Mouse (Mus musculus): ENCODE measurements around the gene Vmn1r220. TPM values are rescaled to one million over a fixed set of nuclear protein-coding genes. Genes with fewer than 3 reads are reported as not detected.
"Not testable (repeated sequence)": the region's sequence is repeated elsewhere in the genome, so short reads cannot be mapped to it uniquely, and the experiment has no call there.

Vmn1r220 gene
- not detected for total RNA-seq (2021)

DNA sequence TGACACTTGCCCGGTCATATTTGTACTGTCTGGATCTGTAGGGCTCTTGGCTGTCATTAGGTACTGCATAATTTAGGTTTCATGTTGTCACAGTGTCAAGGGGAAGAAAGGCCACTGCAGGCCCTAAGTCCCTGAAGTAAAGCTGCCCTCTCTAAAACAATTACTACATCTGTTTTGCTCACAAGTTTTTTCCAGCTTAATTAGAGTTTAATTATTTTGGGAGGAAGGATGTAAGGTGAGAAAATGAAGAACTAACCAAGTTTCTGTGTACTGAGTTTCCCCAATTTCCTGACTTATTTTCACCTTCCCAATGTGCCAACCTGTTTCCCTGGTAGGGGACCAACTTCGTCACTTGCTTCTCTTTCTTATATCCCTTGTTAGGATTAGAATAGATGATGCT, at the start of gene Vmn1r220:
Gene Vmn1r220 (minus strand): TSS at position 101 of the 400 bp plus-strand sequence.
- intact Hi-C loops (cut with DNase I), result no loop called here
- DNase-seq (ENCODE audit: low spot score), result no peak

DNA sequence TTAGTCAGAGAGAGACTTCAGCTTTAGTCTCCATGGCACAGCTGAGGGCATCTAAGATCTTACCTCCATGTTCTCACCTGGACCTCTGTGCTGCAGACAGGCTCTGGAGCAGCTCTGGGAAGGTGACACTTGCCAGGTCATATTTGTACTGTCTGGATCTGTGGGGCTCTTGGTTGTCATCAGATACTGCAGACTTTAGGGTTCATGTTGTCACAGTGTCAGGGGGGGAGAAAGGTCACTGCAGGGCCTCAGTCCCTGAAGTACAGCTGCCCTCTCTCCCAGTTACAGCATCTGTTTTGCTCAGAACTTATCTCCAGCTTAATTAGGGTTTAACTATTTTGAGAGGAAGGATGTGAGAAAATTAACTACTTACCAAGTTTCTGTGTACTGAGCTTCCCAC, 48.1 kb upstream of the Vmn1r220 start, which contains the start of gene Vmn1r222:
Gene Vmn1r222 (minus strand): TSS at position 101 of the 400 bp plus-strand sequence.
- DNase-seq (ENCODE audit: low spot score); intact Hi-C loops (cut with DNase I): not testable (repeated sequence)

DNA sequence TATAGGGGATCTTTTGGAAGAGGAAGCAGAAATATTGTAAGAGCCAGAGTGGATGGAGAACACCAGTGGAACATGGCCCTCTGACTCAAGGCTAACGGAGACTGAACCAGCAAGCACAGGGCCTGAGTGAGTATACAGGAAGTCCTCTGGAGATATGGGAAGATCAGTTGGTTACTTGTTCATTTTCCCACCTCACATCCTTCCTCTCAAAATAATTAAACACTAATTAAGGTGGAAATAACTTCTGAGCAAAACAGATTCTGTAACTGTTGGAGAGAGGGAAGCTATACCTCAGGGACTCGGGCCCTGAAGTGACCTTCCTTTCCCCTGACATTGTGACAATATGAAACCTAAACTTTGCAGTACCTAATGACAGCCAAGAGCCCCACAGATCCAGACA, 26.1 kb upstream of the Vmn1r220 start, which contains the start of gene Vmn1r221:
Gene Vmn1r221 (plus strand): TSS at position 301 of the 400 bp plus-strand sequence.
- intact Hi-C loops (cut with DNase I); DNase-seq (ENCODE audit: low spot score): not testable (repeated sequence)

DNA sequence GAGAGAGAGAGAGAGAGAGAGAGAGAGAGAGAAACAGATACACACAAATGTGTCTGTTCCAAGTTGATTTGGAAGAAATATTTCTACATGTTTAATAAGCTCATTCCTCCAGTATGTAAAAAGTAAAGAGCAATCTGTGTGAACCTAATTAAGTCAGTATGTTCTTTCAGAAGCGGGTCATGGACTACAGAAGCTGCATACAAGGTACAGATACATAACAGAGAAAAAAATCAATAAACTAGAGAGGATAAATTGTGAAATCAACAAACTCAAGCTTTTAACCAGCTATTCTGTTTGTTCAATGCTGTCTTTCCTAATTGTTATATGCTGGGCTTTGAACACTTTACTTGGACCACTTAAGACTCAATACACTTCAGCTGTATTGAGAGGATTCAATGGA, 16.1 kb upstream of the Vmn1r220 start:
- DNase-seq (ENCODE audit: low spot score); intact Hi-C loops (cut with DNase I): not testable (repeated sequence)

DNA sequence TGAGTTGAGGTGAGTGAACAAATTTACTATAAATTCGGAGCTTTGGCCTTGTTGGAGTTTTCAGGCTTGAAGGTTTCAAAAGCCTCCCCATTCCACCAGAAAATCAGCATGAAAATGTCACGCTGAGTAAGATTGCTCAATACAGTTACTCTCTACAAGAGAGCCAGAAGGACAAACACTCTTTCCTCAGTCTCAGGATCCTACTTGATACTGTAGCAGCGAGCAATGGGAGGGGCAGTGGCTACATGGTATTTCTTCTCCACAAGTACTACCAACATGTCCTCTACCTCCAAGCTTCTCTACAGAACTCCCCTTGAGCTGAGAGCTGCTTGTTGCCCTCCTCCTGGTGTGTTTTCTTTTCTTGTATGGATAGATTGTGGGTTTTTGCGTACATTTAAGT, 21.3 kb downstream of the Vmn1r220 start:
- intact Hi-C loops (cut with DNase I); DNase-seq (ENCODE audit: low spot score): not testable (repeated sequence)

DNA sequence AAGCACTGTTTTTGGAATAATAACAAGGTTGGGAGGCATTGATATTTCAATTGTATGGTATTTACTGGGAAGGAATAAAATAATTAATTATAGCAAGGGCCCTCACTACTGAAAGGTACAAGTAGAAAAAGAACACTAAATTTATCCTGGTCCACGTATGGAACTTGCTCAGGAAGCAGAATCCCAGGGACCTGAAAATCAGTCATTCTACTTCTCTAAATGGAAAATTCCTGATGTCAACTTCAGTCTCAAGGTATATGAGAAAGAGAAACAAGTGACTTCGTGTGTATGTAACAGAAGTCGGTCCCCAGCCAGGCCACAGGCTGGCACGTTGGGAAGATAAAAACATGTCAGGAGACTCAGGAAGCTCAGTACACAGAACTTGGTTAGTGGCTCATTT, 28.8 kb downstream of the Vmn1r220 start, which contains the start of gene Vmn1r219:
Gene Vmn1r219 (plus strand): TSS at position 301 of the 400 bp plus-strand sequence.
- no peak for DNase-seq (ENCODE audit: low spot score)
- intact Hi-C loops (cut with DNase I), result no loop called here

DNA sequence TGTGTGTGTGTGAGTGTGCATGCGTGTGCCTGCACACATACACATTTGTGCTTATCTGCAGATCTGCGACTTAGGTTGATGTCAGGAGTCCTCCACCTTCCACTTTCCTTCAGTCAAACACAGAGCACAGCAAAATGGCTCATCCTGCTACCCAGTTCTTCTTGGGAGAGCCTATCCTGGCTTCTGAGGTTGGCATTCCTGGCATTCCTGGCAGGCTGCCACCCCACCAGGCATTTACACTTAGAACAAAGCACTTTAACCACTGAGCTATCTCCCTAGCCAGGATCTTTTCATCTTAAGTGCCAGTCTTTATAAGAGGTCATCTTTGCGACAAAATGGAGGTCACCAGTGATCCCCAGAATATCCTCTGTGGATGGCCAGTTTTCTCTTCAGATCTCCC, 29.9 kb downstream of the Vmn1r220 start:
- DNase-seq (ENCODE audit: low spot score), result no peak
- intact Hi-C loops (cut with DNase I), result no loop called here

DNA sequence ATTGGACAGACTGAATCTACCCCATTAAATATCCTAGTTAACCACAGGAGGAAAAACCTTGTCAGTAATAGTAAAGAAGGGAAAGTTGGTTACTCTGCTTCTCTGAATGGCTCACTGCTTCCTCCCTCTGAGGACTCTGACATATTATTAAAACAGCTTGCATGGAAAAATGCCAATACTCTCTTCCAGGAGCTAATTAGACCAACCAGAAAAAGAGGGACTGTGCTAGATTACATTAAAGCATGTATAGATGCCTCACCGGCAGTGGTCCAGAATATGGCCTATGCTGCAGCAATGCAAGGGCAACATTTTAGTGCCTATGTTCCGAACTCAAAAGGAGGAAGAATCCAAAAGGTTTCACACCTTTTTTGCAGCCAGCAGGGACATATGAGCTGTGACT, 48.9 kb downstream of the Vmn1r220 start:
- no peak for DNase-seq (ENCODE audit: low spot score)
- intact Hi-C loops (cut with DNase I), result no loop called here

DNA sequence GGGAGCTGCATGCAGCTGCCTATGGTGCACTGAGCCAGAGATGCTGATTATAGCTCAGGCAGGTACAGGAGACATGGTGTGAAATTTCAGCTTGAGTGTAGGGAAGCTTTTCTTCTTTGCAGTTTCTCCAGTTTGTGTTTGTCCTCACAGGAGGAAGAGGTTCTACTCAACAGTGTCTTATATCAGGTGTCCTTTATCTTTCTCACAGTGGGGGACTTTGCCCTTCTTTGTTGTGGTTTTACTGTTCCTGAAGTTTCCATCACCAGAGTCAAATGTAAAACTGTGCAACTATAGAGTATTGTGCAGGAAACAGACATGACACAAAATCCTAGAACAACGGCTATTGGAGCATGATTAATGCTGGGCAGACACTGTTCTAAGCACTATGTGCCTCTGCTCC, 54.3 kb downstream of the Vmn1r220 start:
- intact Hi-C loops (cut with DNase I), result no loop called here
- no peak for DNase-seq (ENCODE audit: low spot score)

DNA sequence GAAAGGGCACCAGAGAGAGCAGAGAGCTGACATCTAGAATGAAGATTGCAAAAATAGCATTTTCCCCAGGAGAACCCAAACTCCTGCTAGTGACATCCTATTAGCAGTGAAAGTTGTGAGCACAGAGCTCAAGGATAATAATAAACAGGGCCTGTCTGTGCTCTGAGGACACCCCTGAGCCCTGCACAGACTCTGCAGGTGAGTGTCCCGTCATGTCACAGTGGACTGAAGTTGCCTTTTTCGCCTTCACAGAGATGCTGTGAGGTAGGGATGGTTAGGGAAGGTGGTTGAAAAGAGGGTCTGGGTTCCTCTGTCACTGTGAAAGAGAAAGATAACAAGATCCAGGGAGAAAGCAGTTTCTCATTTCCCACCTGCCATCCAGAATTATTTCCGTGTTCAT, 54.7 kb downstream of the Vmn1r220 start, which contains the start of gene Vmn1r218:
Gene Vmn1r218 (plus strand): TSS at position 57 of the 400 bp plus-strand sequence.
- no peak for DNase-seq (ENCODE audit: low spot score)
- intact Hi-C loops (cut with DNase I), result no loop called here

Other genes starting within 250 kb of the Vmn1r220 start
- gene Vmn1r213, start 180.3 kb downstream of the Vmn1r220 start, total RNA-seq (2021), result not detected
- gene Vmn1r214, start 157.6 kb downstream of the Vmn1r220 start, total RNA-seq (2021), result not detected
- not detected for gene Vmn1r215, start 120.0 kb downstream of the Vmn1r220 start, total RNA-seq (2021)
- not detected for gene Vmn1r217, start 69.7 kb downstream of the Vmn1r220 start, total RNA-seq (2021)
- gene Vmn1r218, start 54.8 kb downstream of the Vmn1r220 start, total RNA-seq (2021), result not detected
- gene Vmn1r219, start 28.7 kb downstream of the Vmn1r220 start, total RNA-seq (2021), result not detected
- gene Vmn1r221, start 26.2 kb upstream of the Vmn1r220 start, total RNA-seq (2021), result not detected
- not detected for gene Vmn1r222, start 48.0 kb upstream of the Vmn1r220 start, total RNA-seq (2021)
- not detected for gene Vmn1r223, start 59.2 kb upstream of the Vmn1r220 start, total RNA-seq (2021)
- gene Zfp322a, start 181.2 kb upstream of the Vmn1r220 start, total RNA-seq (2021), result 10 to 100 TPM; 16.8 to 20.2 TPM
- 1 to 10 TPM; 3.9 to 4.4 TPM for gene Abt1, start 235.9 kb upstream of the Vmn1r220 start, total RNA-seq (2021)

Data from heart, postnatal 25 days (tissue).